Mouse (Mus musculus) ES-Bruce4 (cell line): ENCODE data around the gene Dcaf7. TPM values are rescaled to one million over a fixed set of nuclear protein-coding genes. Genes with fewer than 3 reads are reported as not detected.

ENCODE experiments used
- H3K27ac ChIP-seq: 2 replicates; pipeline ENCODE4 v1.5.1; 2012; ENCODE audit warnings: low read length, inconsistent platforms; ENCODE audit not compliant: insufficient read depth
- H3K27me3 ChIP-seq: 2 replicates; pipeline ENCODE4 v1.6.1; 2012; ENCODE audit warnings: mild to moderate bottlenecking, low read length, inconsistent platforms; ENCODE audit not compliant: control insufficient read depth, poor library complexity, insufficient read depth, severe bottlenecking
- H3K36me3 ChIP-seq: 2 replicates; pipeline ENCODE4 v1.6.1; 2012; ENCODE audit warnings: inconsistent platforms, mild to moderate bottlenecking, low read length, moderate library complexity; ENCODE audit not compliant: control insufficient read depth, poor library complexity, insufficient read depth, severe bottlenecking
- H3K4me1 ChIP-seq: one replicate; pipeline ENCODE4 v1.8.1; 2011; ENCODE audit warnings: low read length; ENCODE audit not compliant: control insufficient read depth, insufficient read depth
- H3K4me3 ChIP-seq: 2 replicates; pipeline ENCODE4 v1.5.1; 2011; ENCODE audit warnings: low read depth, mild to moderate bottlenecking, low read length
- H3K9ac ChIP-seq: 2 replicates; pipeline ENCODE4 v1.6.1; 2012; ENCODE audit warnings: low read depth, mild to moderate bottlenecking, inconsistent platforms; ENCODE audit not compliant: poor library complexity, severe bottlenecking
- H3K9me3 ChIP-seq: replicated peaks from 2 replicates; pipeline ENCODE4 v1.6.1; 2012; ENCODE audit warnings: mild to moderate bottlenecking, low read length, inconsistent platforms; ENCODE audit not compliant: control insufficient read depth, poor library complexity, insufficient read depth, severe bottlenecking
- CTCF ChIP-seq: IDR thresholded peaks from one replicate; pipeline ENCODE4 v1.8.1; 2011; ENCODE audit warnings: low read depth, low read length
- EP300 ChIP-seq: IDR thresholded peaks from 2 replicates; pipeline ENCODE4 v1.6.1; 2011; ENCODE audit warnings: low read depth, low read length; ENCODE audit not compliant: insufficient read depth
- POLR2A ChIP-seq: IDR thresholded peaks from one replicate; pipeline ENCODE4 v1.8.1; 2011; ENCODE audit warnings: low read length; ENCODE audit not compliant: insufficient read depth
- polyA plus RNA-seq: library from polyadenylated mRNA; stranded (reverse); fragments of >200 nt; gene quantifications from 2 replicates; pipeline ENCODE4 v1.2.4, GENCODE M21; 2011; ENCODE audit warnings: low read depth; ENCODE audit not compliant: missing spikeins, insufficient read depth, insufficient read length

The Dcaf7 gene
- polyA plus RNA-seq, 1 experiment, result 48.9 TPM

GRCm38 (mm10) chr11:106053921-106054320 lies 17.2 kb downstream of the Dcaf7 start:
- H3K4me3 ChIP-seq, result no peak overlapping the region
- H3K9ac ChIP-seq, result no peak overlapping the region
- peaks cover 42% of the 10 kb centered on the region for H3K36me3 ChIP-seq
- H3K27ac ChIP-seq, result no peak overlapping the region
- no peaks in the 10 kb centered on the region for H3K27me3 ChIP-seq
- TF ChIP-seq POLR2A (no peak), CTCF (no peak), EP300 (no peak)
- no peaks in the 10 kb centered on the region for H3K4me1 ChIP-seq
- no peaks in the 10 kb centered on the region for H3K9me3 ChIP-seq

- H3K4me1 ChIP-seq, result no peaks in the 10 kb centered on the region
- no peak for TF ChIP-seq POLR2A
- TF ChIP-seq CTCF, result no peak
- no peak for TF ChIP-seq EP300
- H3K36me3 ChIP-seq, result peaks cover 47% of the 10 kb centered on the region
- H3K27me3 ChIP-seq, result no peaks in the 10 kb centered on the region
- no peak overlapping the region for H3K4me3 ChIP-seq
- H3K27ac ChIP-seq, result no peak overlapping the region
- H3K9ac ChIP-seq, result no peak overlapping the region
- no peaks in the 10 kb centered on the region for H3K9me3 ChIP-seq
Observed at GRCm38 (mm10) chr11:106054600-106054999, 17.9 kb downstream of the Dcaf7 start.

DNA sequence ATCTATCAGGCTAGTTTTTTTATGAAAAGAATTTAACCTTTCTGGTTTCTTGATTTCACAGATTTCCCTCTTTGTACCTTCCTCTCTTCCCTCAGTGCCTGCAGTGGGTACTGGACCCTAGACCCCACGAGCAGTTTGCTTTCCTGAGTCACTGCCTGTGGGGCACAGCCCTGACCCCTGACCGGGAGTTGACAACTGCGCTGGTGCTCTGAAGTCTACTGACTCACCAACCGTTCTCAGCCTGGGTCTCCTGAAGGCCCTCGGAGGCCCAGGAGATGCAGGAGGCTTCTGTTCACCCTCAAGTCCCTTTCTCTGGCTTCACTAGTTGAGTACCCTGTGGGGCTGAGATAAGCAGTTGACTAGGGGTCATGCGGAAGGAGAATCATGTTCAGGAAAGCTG lies 18.7 kb downstream of the Dcaf7 start:
- TF ChIP-seq POLR2A, result no peak
- TF ChIP-seq EP300, result no peak
- TF ChIP-seq CTCF, result no peak
- Histone ChIP-seq H3K4me1 (no peaks in the 10 kb centered on the region), H3K4me3 (no peak overlapping the region), H3K9me3 (no peaks in the 10 kb centered on the region), H3K9ac (no peak overlapping the region), H3K27me3 (no peaks in the 10 kb centered on the region), H3K36me3 (peaks cover 47% of the 10 kb centered on the region), H3K27ac (no peak overlapping the region)

GRCm38 (mm10) chr11:106056819-106057491 lies 20.3 kb downstream of the Dcaf7 start:
- no peaks in the 10 kb centered on the region for H3K27me3 ChIP-seq
- H3K4me1 ChIP-seq, result no peaks in the 10 kb centered on the region
- H3K9me3 ChIP-seq, result no peaks in the 10 kb centered on the region
- no peak overlapping the region for H3K27ac ChIP-seq
- peaks cover 39% of the 10 kb centered on the region for H3K36me3 ChIP-seq
- H3K4me3 ChIP-seq, result no peak overlapping the region
- no peak overlapping the region for H3K9ac ChIP-seq
- TF ChIP-seq POLR2A (no peak), EP300 (no peak), CTCF (no peak)

DNA sequence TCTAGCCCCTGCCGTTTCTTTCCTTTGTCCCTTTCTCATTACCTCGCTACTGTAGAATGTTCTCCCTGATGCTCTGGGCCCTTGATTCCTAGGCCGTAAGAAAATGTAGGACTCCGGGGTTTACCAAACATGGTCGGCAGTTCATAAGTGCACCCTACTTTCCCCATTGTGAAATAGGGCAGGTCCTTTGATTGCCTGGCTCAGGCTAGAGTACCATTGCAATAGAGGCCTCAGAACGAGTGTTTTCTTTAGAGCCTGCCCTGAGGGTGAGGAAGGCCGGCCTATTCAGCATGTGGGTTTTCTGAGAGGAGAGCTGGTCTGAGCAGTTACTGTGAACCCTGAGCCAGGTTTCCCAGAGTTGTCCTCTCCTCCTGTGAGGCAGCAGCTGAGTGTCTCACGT lies 21.3 kb downstream of the Dcaf7 start:
- peaks cover 30% of the 10 kb centered on the region for H3K36me3 ChIP-seq
- no peak overlapping the region for H3K4me3 ChIP-seq
- H3K4me1 ChIP-seq, result no peaks in the 10 kb centered on the region
- H3K9me3 ChIP-seq, result no peaks in the 10 kb centered on the region
- H3K27me3 ChIP-seq, result no peaks in the 10 kb centered on the region
- TF ChIP-seq EP300 (no peak), CTCF (no peak), POLR2A (no peak)
- no peak overlapping the region for H3K27ac ChIP-seq
- no peak overlapping the region for H3K9ac ChIP-seq

GRCm38 (mm10) chr11:106060549-106060948 lies 23.9 kb downstream of the Dcaf7 start:
- Histone ChIP-seq H3K27ac (no peak overlapping the region), H3K9ac (no peak overlapping the region), H3K4me1 (no peaks in the 10 kb centered on the region), H3K36me3 (peaks cover 10% of the 10 kb centered on the region; the same call in 1 of the 2 replicates), H3K9me3 (no peaks in the 10 kb centered on the region), H3K4me3 (no peak overlapping the region), H3K27me3 (no peaks in the 10 kb centered on the region)
- TF ChIP-seq POLR2A (no peak), CTCF (no peak), EP300 (no peak)
